32 mouse cellular contexts compared by ENCODE assay signal in genomic region chr5:113140051-113140450, GRCm38 (mm10). TPM values are rescaled to one million over a fixed set of nuclear protein-coding genes. Genes with fewer than 3 reads are reported as not detected.
A peak's percentile ranks its signal among the peaks of the same experiment; 100 is the strongest.
DNase-seq lines count a peak whose midpoint lies in the region; ATAC-seq and TF ChIP-seq lines count a peak whose summit lies in the region.
"Had no signal": no experiment of that assay in that cellular context is flagged by ENCODE, and none has a peak within 500 bp of the region (broad histone marks: within the 10 kb centered on the region; RNA-seq: fewer than 3 reads in every experiment).

No protein-coding gene starts in this region.

- TF ChIP-seq CTCF in layer of hippocampus, adult 2 months (conservative IDR thresholded peaks at IDR 0.05) = no peak
- no peak for TF ChIP-seq CTCF in stomach, postnatal 0 days (IDR thresholded peaks at IDR 0.05; ENCODE audit: low read depth)

- H3K4me1 ChIP-seq in liver, embryonic 15.5 days (replicated peaks) = peaks cover 41% of the 10 kb centered on the region
- H3K4me1 ChIP-seq in liver, embryonic 12.5 days = peaks cover 49% of the 10 kb centered on the region
- peaks cover 9% of the 10 kb centered on the region for H3K4me1 ChIP-seq in stomach, embryonic 14.5 days (ENCODE audit: control insufficient read depth, insufficient read depth, low read length)
- no peaks in the 10 kb centered on the region for H3K4me1 ChIP-seq in stomach, postnatal 0 days (replicated peaks; ENCODE audit: control insufficient read depth, insufficient read depth)

- H3K4me3 ChIP-seq in layer of hippocampus, adult 2 months = no peak overlapping the region
- H3K4me3 ChIP-seq in liver, embryonic 15.5 days (replicated peaks) = no peak overlapping the region
- H3K4me3 ChIP-seq in liver, embryonic 12.5 days = no peak overlapping the region
- no peak overlapping the region for H3K4me3 ChIP-seq in stomach, embryonic 14.5 days (ENCODE audit: low read depth, low read length)
- H3K4me3 ChIP-seq in stomach, postnatal 0 days (ENCODE audit: low read depth, low read length) = no peak overlapping the region
- H3K4me3 ChIP-seq: embryonic facial prominence, embryonic 10.5 days; embryonic facial prominence, embryonic 13.5 days; erythroblast, embryonic 14.5 days; forebrain, embryonic 12.5 days; forebrain, embryonic 15.5 days; heart, adult 2 months; heart, embryonic 12.5 days; heart, embryonic 15.5 days; hindbrain, embryonic 10.5 days; hindbrain, embryonic 13.5 days had no signal

- ATAC-seq in liver, embryonic 15.5 days (ENCODE audit: insufficient read depth) = no peak
- ATAC-seq in liver, embryonic 12.5 days = no peak
- no peak for ATAC-seq in stomach, embryonic 14.5 days (ENCODE audit: insufficient number of reproducible peaks, insufficient read depth, low FRiP score, low read depth)
- no peak for ATAC-seq in stomach, postnatal 0 days (ENCODE audit: low FRiP score, low TSS enrichment)
- ATAC-seq: CD4-positive, CD25-positive, alpha-beta regulatory T cell, adult 4 months; forebrain, embryonic 15.5 days; hindbrain, embryonic 16.5 days had no signal

- 66% methylated on average over 3 of the region's 3 CpGs for WGBS in liver, embryonic 15.5 days (ENCODE audit: insufficient replicate concordance)
- 79% methylated on average over 3 of the region's 3 CpGs for WGBS in liver, embryonic 12.5 days (ENCODE audit: insufficient replicate concordance)
- WGBS in stomach, embryonic 14.5 days = 90% methylated on average over 3 of the region's 3 CpGs
- 82% methylated on average over 3 of the region's 3 CpGs for WGBS in stomach, postnatal 0 days

- peaks cover 28% of the 10 kb centered on the region for H3K27me3 ChIP-seq in liver, embryonic 15.5 days
- H3K27me3 ChIP-seq in liver, embryonic 12.5 days (replicated peaks) = peaks cover 33% of the 10 kb centered on the region
- no peaks in the 10 kb centered on the region for H3K27me3 ChIP-seq in stomach, embryonic 14.5 days (ENCODE audit: control insufficient read depth, insufficient read depth, low read length)
- no peaks in the 10 kb centered on the region for H3K27me3 ChIP-seq in stomach, postnatal 0 days (ENCODE audit: control insufficient read depth, insufficient read depth, low read length)
- H3K27me3 ChIP-seq: forebrain, embryonic 15.5 days; heart, embryonic 12.5 days; heart, embryonic 15.5 days had no signal

- H3K9me3 ChIP-seq in liver, embryonic 15.5 days (replicated peaks) = no peaks in the 10 kb centered on the region
- H3K9me3 ChIP-seq in liver, embryonic 12.5 days (replicated peaks) = no peaks in the 10 kb centered on the region
- H3K9me3 ChIP-seq in stomach, embryonic 14.5 days (ENCODE audit: control insufficient read depth, low read depth, low read length) = no peaks in the 10 kb centered on the region; the same call in 1 of the 2 replicates
- H3K9me3 ChIP-seq in stomach, postnatal 0 days (ENCODE audit: control insufficient read depth, low read length) = no peaks in the 10 kb centered on the region
- H3K9me3 ChIP-seq: forebrain, embryonic 12.5 days; forebrain, embryonic 15.5 days; heart, embryonic 15.5 days; hindbrain, embryonic 10.5 days; hindbrain, embryonic 13.5 days had no signal

- no peak overlapping the region for H3K9ac ChIP-seq in liver, embryonic 15.5 days
- H3K9ac ChIP-seq in liver, embryonic 12.5 days = no peak overlapping the region
- no peak overlapping the region for H3K9ac ChIP-seq in stomach, embryonic 14.5 days (replicated peaks; ENCODE audit: low read depth, low read length)
- H3K9ac ChIP-seq in stomach, postnatal 0 days (ENCODE audit: low read length) = no peak overlapping the region
- H3K9ac ChIP-seq: embryonic facial prominence, embryonic 13.5 days; forebrain, embryonic 12.5 days; forebrain, embryonic 15.5 days; heart, embryonic 12.5 days; heart, embryonic 15.5 days; hindbrain, embryonic 13.5 days had no signal

- no peak for DNase-seq in layer of hippocampus, adult 2 months (ENCODE audit: low spot score in 2 of 2)
- DNase-seq in layer of hippocampus, postnatal 25 days (ENCODE audit: extremely low spot score in 1 of 2, low spot score in 1 of 2) = no peak
- no peak for DNase-seq in stomach, postnatal 0 days (ENCODE audit: low spot score)
- no peak for DNase-seq in adrenal gland, postnatal 25 days
- DNase-seq: adrenal gland, adult 2 months; adrenal gland, postnatal 14 days; cerebellum, adult 11-12 months; cerebellum, adult 8-10 months; cerebellum, postnatal 10 days; cerebellum, postnatal 36 days; embryo, embryonic 11 days; gastrocnemius, postnatal 36 days; heart, adult 2 months; heart, postnatal 10 days; heart, postnatal 36 days had no signal

- H3K27ac ChIP-seq in layer of hippocampus, adult 2 months = peak overlapping the region; percentile 97; the same call in 1 of the 2 replicates
- 0 out of 2 replicates have a peak overlapping the region, but pooled peaks have one; percentile 48 for H3K27ac ChIP-seq in liver, embryonic 15.5 days (replicated peaks)
- H3K27ac ChIP-seq in liver, embryonic 12.5 days = no peak overlapping the region
- H3K27ac ChIP-seq in stomach, embryonic 14.5 days (ENCODE audit: low read length) = 0 out of 2 replicates have a peak overlapping the region, but pooled peaks have one; percentile 44
- H3K27ac ChIP-seq in stomach, postnatal 0 days (replicated peaks) = no peak overlapping the region
- H3K27ac ChIP-seq: embryonic facial prominence, embryonic 10.5 days; embryonic facial prominence, embryonic 13.5 days; forebrain, embryonic 12.5 days; forebrain, embryonic 15.5 days; heart, adult 2 months; hindbrain, embryonic 10.5 days; hindbrain, embryonic 13.5 days had no signal

- TF ChIP-seq EP300 in stomach, postnatal 0 days (optimal IDR thresholded peaks at IDR 0.05) = no peak

- H3K36me3 ChIP-seq in liver, embryonic 15.5 days (replicated peaks) = no peaks in the 10 kb centered on the region
- H3K36me3 ChIP-seq in liver, embryonic 12.5 days = 0 out of 2 replicates have a peak, but pooled peaks cover 3% of the 10 kb centered on the region
- H3K36me3 ChIP-seq in stomach, embryonic 14.5 days (ENCODE audit: control insufficient read depth, insufficient read depth, low read length) = no peaks in the 10 kb centered on the region
- H3K36me3 ChIP-seq in stomach, postnatal 0 days (ENCODE audit: control insufficient read depth, insufficient read depth, low read length) = no peaks in the 10 kb centered on the region
- H3K36me3 ChIP-seq: embryonic facial prominence, embryonic 10.5 days; embryonic facial prominence, embryonic 13.5 days; forebrain, embryonic 12.5 days; forebrain, embryonic 15.5 days; heart, embryonic 15.5 days; hindbrain, embryonic 10.5 days; hindbrain, embryonic 13.5 days had no signal

- no peak overlapping the region for H3K4me2 ChIP-seq in liver, embryonic 15.5 days
- H3K4me2 ChIP-seq in liver, embryonic 12.5 days = no peak overlapping the region
- no peak overlapping the region for H3K4me2 ChIP-seq in stomach, embryonic 14.5 days (replicated peaks; ENCODE audit: low read depth, low read length)
- no peak overlapping the region for H3K4me2 ChIP-seq in stomach, postnatal 0 days (replicated peaks; ENCODE audit: low read depth)
- H3K4me2 ChIP-seq: embryonic facial prominence, embryonic 13.5 days; forebrain, embryonic 12.5 days; forebrain, embryonic 15.5 days; heart, embryonic 15.5 days had no signal

RNA-seq across cellular contexts. Expression of gene Crybb3, which starts 58.7 kb away (rescaled TPM):
- 1 to 10 TPM; 3.8 to 4.2 TPM for total RNA-seq in layer of hippocampus, adult 2 months (2021)
- 1 to 10 TPM; 1.5 to 2.8 TPM for total RNA-seq in layer of hippocampus, postnatal 25 days (2021)
- 0.18 TPM in 1 of 2 replicates, not detected in the other for polyA plus RNA-seq in liver, embryonic 15.5 days (2015; fragmentation: Nextera tagmentation; extraction: Ambion mirVana)
- polyA plus RNA-seq in liver, embryonic 12.5 days (2016; fragmentation: Nextera tagmentation; extraction: Ambion mirVana) = not detected in 2 replicates
- polyA plus RNA-seq in stomach, embryonic 14.5 days (2014; fragmentation: Nextera tagmentation; extraction: Ambion mirVana) = 1.1 and 2.1 TPM in 2 replicates
- polyA plus RNA-seq in stomach, postnatal 0 days (2015; fragmentation: Nextera tagmentation; extraction: Ambion mirVana) = 0.52 and 0.64 TPM in 2 replicates
- total RNA-seq in adrenal gland, postnatal 25 days (2021) = 0.70 TPM in 1 of 2 replicates, not detected in the other
- total RNA-seq: granulocyte monocyte progenitor cell, adult 5-6 weeks; MEL had no signal
- polyA plus RNA-seq: C2C12; CD4-positive, CD25-positive, alpha-beta regulatory T cell, adult 4 months; erythroblast, embryonic 14.5 days had no signal

Comparison
In these comparisons a context has a peak if more than half of its experiments do, and no peak if none do; other contexts are left out.
1. H3K27ac ChIP-seq: peak in layer of hippocampus, adult 2 months (single experiment), liver, embryonic 15.5 days (single experiment) and stomach, embryonic 14.5 days (single experiment); none in liver, embryonic 12.5 days (single experiment) and stomach, postnatal 0 days (single experiment).